Mouse (Mus musculus): ENCODE results near the gene Cnnm4. TPM values are rescaled to one million over a fixed set of nuclear protein-coding genes. Genes with fewer than 3 reads are reported as not detected.

Cnnm4 gene
- total RNA-seq, 2 experiments from 2014 or later = 13.2 to 13.8 TPM

GRCm38 (mm10) chr1:36446106-36446824, 25.2 kb upstream of the Cnnm4 start:
- intact Hi-C loops (cut with DNase I) = no loop called here
- Histone ChIP-seq H3K4me3 (no peak overlapping the region), H3K27ac (no peak overlapping the region)
- no peak for DNase-seq (ENCODE audit: extremely low spot score in 1 of 2, low spot score in 2 of 2)
- no peak for TF ChIP-seq CTCF (IDR thresholded peaks at IDR 0.05)

- intact Hi-C loops (cut with DNase I) = no loop called here
- no peak for TF ChIP-seq CTCF (IDR thresholded peaks at IDR 0.05)
Measured at GRCm38 (mm10) chr1:36446841-36447240, 24.6 kb upstream of the Cnnm4 start.

GRCm38 (mm10) chr1:36454055-36454815, 17.2 kb upstream of the Cnnm4 start:
- Histone ChIP-seq H3K27ac (no peak overlapping the region), H3K4me3 (no peak overlapping the region)
- peak; percentile 26 for TF ChIP-seq CTCF (IDR thresholded peaks at IDR 0.05)
- intact Hi-C loops (cut with DNase I) = no loop called here
- no peak for DNase-seq (ENCODE audit: extremely low spot score in 1 of 2, low spot score in 2 of 2)

More at GRCm38 (mm10) chr1:36446841-36447240, 24.6 kb upstream of the Cnnm4 start:
- H3K4me3 ChIP-seq = no peak overlapping the region
- no peak overlapping the region for H3K27ac ChIP-seq
- no peak for DNase-seq (ENCODE audit: extremely low spot score in 1 of 2, low spot score in 2 of 2)

- Histone ChIP-seq H3K4me3 (no peak overlapping the region), H3K27ac (no peak overlapping the region)
- no peak for DNase-seq (ENCODE audit: extremely low spot score in 1 of 2, low spot score in 2 of 2)
- intact Hi-C loops (cut with DNase I) = no loop called here
- TF ChIP-seq CTCF (IDR thresholded peaks at IDR 0.05) = no peak
Measured at GRCm38 (mm10) chr1:36457388-36458014, 13.9 kb upstream of the Cnnm4 start.

- no peak for TF ChIP-seq CTCF (IDR thresholded peaks at IDR 0.05)
- no peak overlapping the region for H3K27ac ChIP-seq
Measured at GRCm38 (mm10) chr1:36458169-36458568, 13.3 kb upstream of the Cnnm4 start.

GRCm38 (mm10) chr1:36461829-36462228, 9.6 kb upstream of the Cnnm4 start:
- TF ChIP-seq CTCF (IDR thresholded peaks at IDR 0.05) = no peak
- intact Hi-C loops (cut with DNase I) = no loop called here
- no peak for DNase-seq (ENCODE audit: extremely low spot score in 1 of 2, low spot score in 2 of 2)
- Histone ChIP-seq H3K27ac (no peak overlapping the region), H3K4me3 (no peak overlapping the region)

More at GRCm38 (mm10) chr1:36458169-36458568, 13.3 kb upstream of the Cnnm4 start:
- H3K4me3 ChIP-seq = no peak overlapping the region
- DNase-seq (ENCODE audit: extremely low spot score in 1 of 2, low spot score in 2 of 2) = no peak
- intact Hi-C loops (cut with DNase I) = no loop called here

- no peak for DNase-seq (ENCODE audit: extremely low spot score in 1 of 2, low spot score in 2 of 2)
- Histone ChIP-seq H3K4me3 (no peak overlapping the region), H3K27ac (no peak overlapping the region)
- intact Hi-C loops (cut with DNase I) = no loop called here
- TF ChIP-seq CTCF (IDR thresholded peaks at IDR 0.05) = no peak
Measured at GRCm38 (mm10) chr1:36465641-36466160, 5.7 kb upstream of the Cnnm4 start.

GRCm38 (mm10) chr1:36467446-36467845, 4.0 kb upstream of the Cnnm4 start:
- H3K27ac ChIP-seq = no peak overlapping the region
- no peak for TF ChIP-seq CTCF (IDR thresholded peaks at IDR 0.05)
- no peak for DNase-seq (ENCODE audit: extremely low spot score in 1 of 2, low spot score in 2 of 2)
- intact Hi-C loops (cut with DNase I) = no loop called here
- H3K4me3 ChIP-seq = no peak overlapping the region

- no peak for TF ChIP-seq CTCF (IDR thresholded peaks at IDR 0.05)
- no peak for DNase-seq (ENCODE audit: extremely low spot score in 1 of 2, low spot score in 2 of 2)
- intact Hi-C loops (cut with DNase I) = no loop called here
- Histone ChIP-seq H3K27ac (no peak overlapping the region), H3K4me3 (no peak overlapping the region)
Measured at GRCm38 (mm10) chr1:36469811-36470444, 1.5 kb upstream of the Cnnm4 start.

- no peak for DNase-seq (ENCODE audit: extremely low spot score in 1 of 2, low spot score in 2 of 2)
- intact Hi-C loops (cut with DNase I) = loop anchor here (1.0 kb wide), 1 partner anchor 39 kb away; the partner anchor contains the start of gene Cnnm3
Measured at GRCm38 (mm10) chr1:36472106-36472440, 653 bp downstream of the Cnnm4 start.

GRCm38 (mm10) chr1:36473211-36473780, 1.9 kb downstream of the Cnnm4 start:
- TF ChIP-seq CTCF (IDR thresholded peaks at IDR 0.05) = no peak
- peak overlapping the region; percentile 78 for H3K4me3 ChIP-seq
- intact Hi-C loops (cut with DNase I) = no loop called here
- H3K27ac ChIP-seq = no peak overlapping the region
- no peak for DNase-seq (ENCODE audit: extremely low spot score in 1 of 2, low spot score in 2 of 2)

More at GRCm38 (mm10) chr1:36472106-36472440, 653 bp downstream of the Cnnm4 start:
- Histone ChIP-seq H3K4me3 (peak overlapping the region; percentile 78), H3K27ac (peak overlapping the region; percentile 59; the same call in 1 of the 2 replicates)
- no peak for TF ChIP-seq CTCF (IDR thresholded peaks at IDR 0.05)

Measured in left cerebral cortex, adult 2 months (tissue).